Mouse (Mus musculus) frontal cortex, postnatal 25 days (tissue): ENCODE measurements around the gene 4933436I01Rik.

Source experiments
- DNase-seq, 2 experiments: peaks; one replicate each; pipeline ENCODE4 v3.0.0; 2022; ENCODE audit warnings: low spot score in 2 of 2

Gene 4933436I01Rik

DNA sequence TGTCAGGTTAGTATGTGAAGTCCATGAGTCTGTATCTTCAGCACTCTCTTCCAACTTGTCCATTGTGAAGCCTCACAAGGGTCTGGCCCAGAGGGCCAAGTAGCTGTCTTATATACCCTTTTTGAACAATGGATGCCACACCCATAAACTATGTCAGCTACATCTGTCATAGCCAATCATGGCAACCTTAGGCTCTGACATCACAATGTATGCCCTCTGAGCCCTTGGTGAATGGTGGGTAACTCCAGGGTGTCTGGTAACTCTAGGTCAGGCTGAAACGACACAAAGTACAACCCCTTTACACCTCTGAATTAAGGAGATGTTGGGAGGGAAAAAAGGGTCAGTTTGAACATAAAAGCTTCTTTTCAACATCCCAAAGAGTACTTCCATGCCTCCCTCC is at the start of gene 4933436I01Rik:
Gene 4933436I01Rik, minus strand, starts transcription at position 101 of the 400 bp plus-strand sequence.
- DNase-seq, result no peak

DNA sequence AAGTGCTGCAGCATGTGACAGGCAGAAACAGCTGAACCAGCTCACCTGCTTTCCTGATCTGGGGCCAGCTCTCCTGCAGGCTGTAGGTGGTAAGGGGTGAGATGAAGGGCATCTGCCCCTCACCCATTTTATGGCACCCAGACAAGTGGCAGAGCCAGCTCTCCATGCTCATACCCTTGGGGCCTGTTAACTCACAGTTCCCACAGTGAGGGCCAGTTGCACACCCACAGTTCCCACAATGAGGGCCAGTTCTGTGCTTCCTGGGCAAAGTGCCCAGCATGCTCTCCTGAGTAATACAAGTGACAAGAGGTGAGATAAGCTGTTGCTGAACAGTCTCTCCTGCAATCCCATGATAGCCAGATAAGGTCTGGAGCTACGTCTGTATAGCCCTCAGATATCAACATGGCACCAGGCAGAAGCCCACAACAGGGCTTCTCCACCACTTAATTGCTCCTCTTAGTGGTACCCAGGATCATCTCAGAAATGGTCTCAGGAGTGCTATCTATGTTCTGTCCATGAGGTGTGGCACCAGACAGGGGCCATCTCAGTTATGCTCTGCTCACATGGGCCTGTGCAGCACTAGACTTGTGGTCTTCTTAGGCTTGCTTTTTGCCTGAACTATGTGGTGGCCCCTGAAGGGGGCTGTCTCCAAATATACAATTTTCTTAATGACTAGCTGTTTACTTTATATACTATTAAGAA is 3.7 kb upstream of the 4933436I01Rik start:
- no peak for DNase-seq

DNA sequence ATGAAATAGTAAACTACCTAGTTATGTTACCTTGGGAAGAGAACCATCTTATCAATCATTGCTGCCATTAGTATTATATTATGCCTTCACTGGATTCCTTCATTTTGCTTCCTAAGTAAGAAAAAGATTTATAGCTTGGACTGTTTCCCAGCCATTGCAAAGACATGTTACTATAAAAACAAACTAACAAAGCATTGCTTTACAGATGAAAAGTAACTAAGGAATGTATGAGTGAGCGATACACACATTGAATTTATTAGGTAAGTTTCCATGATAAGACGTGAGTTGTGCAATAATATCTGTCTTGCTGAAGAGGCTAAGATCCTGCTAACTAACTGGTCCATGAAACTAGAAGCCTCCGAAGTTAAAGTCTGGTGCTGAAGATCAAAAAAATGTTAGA is 37.8 kb downstream of the 4933436I01Rik start:
- no peak for DNase-seq
